Mouse (Mus musculus): Measurements from ENCODE around the gene Tm6sf1.

Tm6sf1 gene

DNA sequence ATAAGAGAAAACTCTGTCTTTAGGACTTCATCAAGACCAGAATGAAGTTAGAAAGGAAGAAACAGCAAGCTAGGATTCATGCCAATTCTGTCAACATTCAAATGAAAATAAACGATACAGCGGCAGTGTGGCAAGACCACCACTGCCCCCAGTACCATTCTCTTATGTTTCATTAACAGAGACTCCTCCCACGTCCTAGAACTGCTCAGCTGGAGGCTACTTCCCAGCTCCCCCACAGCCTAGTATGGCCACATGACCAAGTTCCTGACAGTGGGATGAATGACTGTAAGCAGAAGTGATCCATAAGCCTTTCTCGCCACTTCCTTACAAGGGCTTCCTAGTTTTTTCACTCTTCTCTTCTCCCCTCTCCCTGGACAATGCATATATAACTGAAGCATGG, 45.3 kb downstream of the Tm6sf1 start:
- peak; percentile 16 for DNase-seq

GRCm38 (mm10) chr7:81904926-81905325, 46.1 kb downstream of the Tm6sf1 start:
- DNase-seq = no peak

DNA sequence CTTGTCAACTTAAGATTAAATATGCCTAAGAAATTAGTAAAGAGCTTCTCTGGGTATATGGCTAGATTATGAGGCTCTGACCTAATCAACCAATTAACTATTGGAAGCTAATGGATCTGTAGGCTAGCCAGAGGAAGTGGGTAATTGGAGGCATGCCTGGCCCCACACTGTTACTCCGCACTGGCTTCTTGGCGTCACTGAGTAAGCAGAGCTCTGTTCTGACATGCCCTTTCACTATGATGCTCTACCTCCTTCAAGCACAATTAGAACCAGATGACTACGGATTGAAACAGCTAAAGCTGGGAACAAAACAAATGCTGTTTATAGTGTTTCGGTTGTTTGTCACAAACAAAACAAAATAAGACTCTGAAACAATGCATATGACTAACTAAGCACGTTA, 59.5 kb downstream of the Tm6sf1 start:
- no peak for DNase-seq

- no peak for DNase-seq
Measured at GRCm38 (mm10) chr7:81920314-81920713, 61.5 kb downstream of the Tm6sf1 start.

- DNase-seq = no peak
Measured at GRCm38 (mm10) chr7:81921379-81921952, 62.7 kb downstream of the Tm6sf1 start.

GRCm38 (mm10) chr7:81928998-81929397, 70.2 kb downstream of the Tm6sf1 start:
- no peak for DNase-seq

DNA sequence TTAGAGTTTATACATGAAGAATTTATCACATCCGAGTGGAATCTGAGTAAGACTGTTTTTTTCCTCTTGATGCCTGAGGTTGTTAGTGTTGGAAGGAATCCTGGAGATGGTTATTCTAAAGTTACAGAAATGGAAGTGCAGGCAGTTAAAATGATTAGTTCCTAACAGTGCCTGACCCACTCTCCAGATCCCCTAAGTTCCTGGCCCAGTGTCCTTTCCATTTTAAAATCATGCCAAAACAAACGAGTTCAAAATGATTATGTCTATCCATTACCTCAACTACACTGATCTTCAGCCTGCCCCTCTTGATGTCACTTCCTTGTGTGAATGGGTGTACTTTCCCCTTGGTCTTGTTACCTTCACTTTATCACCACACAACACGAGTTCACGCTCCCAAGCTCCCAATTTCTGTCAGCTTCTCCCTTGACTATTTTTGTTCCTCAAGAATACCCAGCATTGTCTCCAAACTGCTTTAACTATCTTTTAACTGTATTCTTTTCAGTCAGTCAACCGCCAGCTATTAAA, 73.8 kb downstream of the Tm6sf1 start:
- DNase-seq = no peak

DNA sequence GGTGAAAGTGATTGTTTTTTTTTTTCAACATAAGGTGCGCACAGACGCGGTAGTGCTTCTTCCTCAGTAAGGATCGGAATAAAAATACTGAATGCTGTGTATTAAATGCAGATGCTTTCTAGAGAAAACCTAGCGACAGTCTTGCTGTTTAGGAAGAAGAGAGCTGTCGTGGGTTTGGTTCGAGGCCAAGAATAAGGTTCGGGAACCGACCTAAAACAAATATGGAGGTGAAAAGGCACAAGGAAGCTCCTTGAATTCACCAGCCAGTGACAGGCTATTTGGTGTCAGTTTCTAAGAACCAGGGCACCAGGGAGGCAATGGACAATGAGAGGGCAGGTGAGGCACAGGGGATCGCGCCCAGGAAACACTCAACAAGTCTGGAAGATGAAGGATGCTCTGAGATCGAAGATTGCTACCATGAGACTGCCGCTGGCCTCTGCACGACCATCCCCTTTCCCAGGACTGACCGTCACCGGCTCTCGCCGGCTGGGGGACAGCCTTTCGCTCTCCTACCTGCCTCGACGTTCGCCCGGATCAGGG, 74.3 kb downstream of the Tm6sf1 start:
- DNase-seq = peak; percentile 23

DNA sequence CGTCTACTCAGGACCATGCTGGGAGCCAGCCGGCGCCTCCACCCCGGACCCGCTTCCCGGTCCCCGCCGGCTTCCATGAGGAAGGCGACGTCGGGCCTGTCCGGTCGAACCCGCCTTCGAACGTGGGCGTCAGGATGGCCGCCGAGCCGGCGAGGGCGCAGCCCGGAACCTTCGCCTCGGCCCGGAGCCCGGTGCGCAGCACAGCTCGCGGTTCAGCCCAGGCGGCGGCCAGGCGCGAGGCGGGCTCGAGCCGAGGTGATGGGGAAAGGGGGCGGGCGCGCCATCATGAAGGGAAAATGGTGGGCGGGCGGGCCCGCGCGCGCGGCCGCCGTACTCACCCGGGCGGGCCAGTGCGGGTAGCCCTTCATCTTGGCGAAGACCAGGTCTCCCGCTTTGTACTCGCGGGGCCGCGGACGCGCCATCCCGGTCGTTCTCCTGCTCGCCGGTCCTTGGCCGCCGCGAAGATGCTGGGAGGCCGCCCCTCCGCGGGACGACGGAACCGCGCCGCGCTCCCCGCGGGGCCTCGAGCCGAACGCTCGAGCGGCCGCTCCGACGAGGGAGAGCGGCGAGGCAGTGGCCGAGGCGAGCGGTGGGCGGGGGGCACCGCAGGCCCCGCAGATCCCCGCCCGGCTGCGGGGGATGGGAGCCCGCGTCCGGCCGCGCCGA, 74.9 kb downstream of the Tm6sf1 start:
- DNase-seq = peak; percentile 82
